Mouse (Mus musculus) olfactory bulb, adult 2 months (tissue): Measurements from ENCODE around the gene Adam6b.
"Not testable (repeated sequence)": the region's sequence is repeated elsewhere in the genome, so short reads cannot be mapped to it uniquely, and the experiment has no call there.

Source experiments
- CTCF ChIP-seq: fragments of 200-500 bp; IDR thresholded peaks from 2 replicates; pipeline ENCODE4 v1.5.1; 2012; ENCODE audit warnings: low read depth, mild to moderate bottlenecking, low read length, moderate library complexity; ENCODE audit not compliant: insufficient read depth
- POLR2A ChIP-seq: fragments of 200-500 bp; IDR thresholded peaks from 2 replicates; pipeline ENCODE4 v1.6.1; 2012; ENCODE audit warnings: mild to moderate bottlenecking, low read depth, low read length, moderate library complexity; ENCODE audit not compliant: insufficient read depth

GRCm38 (mm10) chr12:113489211-113489610 lies at the start of gene Adam6b:
- not testable (repeated sequence) for TF ChIP-seq CTCF, POLR2A
